Mouse (Mus musculus): ENCODE results near the gene Duoxa2.

DNA sequence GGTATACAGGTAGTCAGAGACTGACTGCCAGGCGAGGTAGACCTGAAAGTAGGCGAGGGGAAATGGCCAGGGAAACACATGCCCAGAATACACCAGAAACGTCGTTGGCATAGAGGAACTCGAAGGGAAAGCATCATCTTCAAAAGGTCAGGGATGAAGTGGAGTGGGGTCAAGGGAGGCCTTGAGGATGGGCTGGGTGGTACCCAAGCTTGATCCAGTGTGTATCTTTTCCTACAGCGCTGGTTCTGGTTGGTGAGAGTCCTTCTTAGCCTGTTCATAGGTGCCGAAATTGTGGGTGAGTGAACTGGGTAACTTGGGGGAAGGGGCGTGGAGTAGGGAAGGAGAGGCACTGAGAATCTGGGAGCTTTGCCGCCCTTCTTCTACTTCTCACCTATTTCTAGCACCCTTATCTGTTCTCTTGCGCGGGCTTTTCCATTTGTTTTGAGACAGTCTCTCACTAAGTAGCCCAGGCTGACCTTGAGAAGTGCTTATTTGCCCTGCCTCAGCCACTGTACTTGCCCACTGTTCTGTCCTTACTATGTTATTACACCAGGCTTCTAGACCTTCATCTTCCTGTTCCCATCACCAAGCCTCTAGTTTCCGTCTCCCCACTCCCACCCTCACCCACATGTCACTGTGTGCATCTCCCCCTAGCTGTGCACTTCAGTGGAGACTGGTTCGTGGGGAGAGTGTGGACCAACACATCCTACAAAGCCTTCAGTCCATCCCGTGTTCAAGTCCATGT, 1.4 kb downstream of the Duoxa2 start:
- TF ChIP-seq CTCF (IDR thresholded peaks at IDR 0.05; ENCODE audit: low read depth) (no peak), EP300 (IDR thresholded peaks at IDR 0.05; ENCODE audit: low read depth) (no peak)
